ENCODE assay signal across 8 mouse cellular contexts in genomic region chr4:53631316-53632010, GRCm38 (mm10). TPM values are rescaled to one million over a fixed set of nuclear protein-coding genes. Genes with fewer than 3 reads are reported as not detected.
DNase-seq lines count a peak whose midpoint lies in the region; ATAC-seq lines count a peak whose summit lies in the region.

TSS of gene Fsd1l (plus strand) at chr4:53631471.

- under 1% methylated on average over 59 of the region's 88 CpGs for WGBS in hindbrain, embryonic 11.5 days

- H3K27me3 ChIP-seq in hindbrain, embryonic 11.5 days (ENCODE audit: control insufficient read depth, insufficient read depth, low read length) = no peaks in the 10 kb centered on the region

- no peaks in the 10 kb centered on the region for H3K36me3 ChIP-seq in hindbrain, embryonic 11.5 days (ENCODE audit: control insufficient read depth, insufficient read depth, low read length)

- no peaks in the 10 kb centered on the region for H3K4me1 ChIP-seq in hindbrain, embryonic 11.5 days (replicated peaks; ENCODE audit: control insufficient read depth, insufficient read depth, low read length)

- no peaks in the 10 kb centered on the region for H3K9me3 ChIP-seq in hindbrain, embryonic 11.5 days (ENCODE audit: control insufficient read depth, low read length)

- H3K27ac ChIP-seq in hindbrain, embryonic 11.5 days (ENCODE audit: low read depth, low read length) = peak within 1 kb of the TSS; percentile 82

- ATAC-seq in hindbrain, embryonic 11.5 days (ENCODE audit: low FRiP score) = peak; percentile 91

- DNase-seq in R1 (ENCODE audit: low read depth, low spot score) = peak; percentile 78
- peak; percentile 92 to 94 for DNase-seq in cerebellum, postnatal 10 days
- peak; percentile 55 to 80 for DNase-seq in frontal cortex, postnatal 10 days (ENCODE audit: low spot score in 2 of 2)
- peak; percentile 91 for DNase-seq in hindbrain, embryonic 11.5 days (ENCODE audit: low spot score)
- peak; percentile 80 for DNase-seq in layer of hippocampus, postnatal 25 days (ENCODE audit: extremely low spot score in 1 of 2, low spot score in 1 of 2)
- peak; percentile 79 for DNase-seq in lung, postnatal 10 days
- DNase-seq in retina, adult 2 months (ENCODE audit: low read depth, low spot score) = peak; percentile 63
- DNase-seq in thymus, postnatal 14 days = peak; percentile 70

- H3K9ac ChIP-seq in hindbrain, embryonic 11.5 days (ENCODE audit: low read depth, low read length) = peak within 1 kb of the TSS; percentile 66

- peak within 1 kb of the TSS; percentile 68 for H3K4me2 ChIP-seq in hindbrain, embryonic 11.5 days (replicated peaks; ENCODE audit: low read depth, low read length)

- peak within 1 kb of the TSS; percentile 65 for H3K4me3 ChIP-seq in hindbrain, embryonic 11.5 days (ENCODE audit: low read depth, low read length)

RNA-seq across cellular contexts. Expression of gene Fsd1l, which starts in this region (rescaled TPM):
- 21.1 and 30.9 TPM in 2 replicates for polyA plus RNA-seq in hindbrain, embryonic 11.5 days (2014; fragmentation: Nextera tagmentation; extraction: Ambion mirVana)
- 10 to 100 TPM; 32.3 to 33.3 TPM for total RNA-seq in layer of hippocampus, postnatal 25 days (2021)

Comparison
In these comparisons a context has a peak if more than half of its experiments do, and no peak if none do; other contexts are left out.
1. Peak in every context shown above with its lines: DNase-seq, ATAC-seq, H3K4me3 ChIP-seq and H3K27ac ChIP-seq.